Mouse (Mus musculus): ENCODE data around the gene Rspo3. TPM values are rescaled to one million over a fixed set of nuclear protein-coding genes. Genes with fewer than 3 reads are reported as not detected.

Gene Rspo3
- 1.4 and 1.5 TPM in 2 replicates for polyA plus RNA-seq (2012; rRNA removed)

DNA sequence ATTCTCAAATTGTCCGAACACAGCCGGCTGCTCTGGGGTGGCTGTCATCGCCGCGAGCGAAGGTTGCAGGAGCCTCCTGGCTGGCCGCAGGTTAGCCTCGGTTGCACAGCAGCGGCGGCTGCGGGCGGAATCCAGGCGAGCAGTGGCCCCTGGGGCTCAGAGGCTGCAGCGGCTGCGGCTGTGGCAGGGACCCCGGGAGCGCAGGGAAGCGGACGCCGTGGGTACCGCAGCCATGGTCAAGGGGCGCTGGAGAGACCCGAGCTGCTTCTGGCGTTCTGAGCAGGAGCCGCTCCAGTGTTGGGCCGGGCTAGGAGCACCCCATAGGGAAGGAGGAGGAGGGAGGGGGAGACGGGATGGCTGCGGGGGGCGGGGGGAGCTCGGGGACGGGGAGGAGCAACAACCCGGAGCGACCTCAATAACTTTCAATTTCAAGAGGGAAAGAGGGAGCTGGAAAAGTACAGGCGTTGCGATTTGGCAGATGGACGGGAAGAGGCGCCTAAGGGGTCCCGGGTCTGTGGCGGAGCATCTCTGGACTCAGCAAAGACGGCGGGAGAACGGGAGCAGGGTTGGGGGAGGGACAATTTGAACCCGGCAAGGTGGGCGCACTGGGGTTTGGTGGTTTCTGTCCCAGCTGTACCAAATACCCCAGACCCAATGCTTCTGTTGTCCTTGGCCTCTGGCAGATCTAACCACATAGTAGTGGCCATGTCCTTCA, at the start of gene Rspo3:
Gene Rspo3 (minus strand): TSS at position 322 of the 715 bp plus-strand sequence.
- H3K4me1 ChIP-seq (ENCODE audit: control insufficient read depth, insufficient read depth, insufficient read length, low read length): no peaks in the 10 kb centered on the region
- H3K27me3 ChIP-seq (ENCODE audit: control insufficient read depth, insufficient read depth, low read length): peaks cover 31% of the 10 kb centered on the region
- TF ChIP-seq CTCF (IDR thresholded peaks at IDR 0.05; ENCODE audit: extremely low read depth, insufficient read length, insufficient replicate concordance, low read depth, low read length): no peak
- TF ChIP-seq POLR2A (IDR thresholded peaks at IDR 0.05; ENCODE audit: low read depth, low read length): no peak
- H3K27ac ChIP-seq (ENCODE audit: insufficient read depth, low read depth, low read length): 0 out of 2 replicates have a peak within 1 kb of the TSS, but pooled peaks have one; percentile 4
- H3K36me3 ChIP-seq (ENCODE audit: control insufficient read depth, insufficient read depth, low read length): no peaks in the 10 kb centered on the region
- WGBS: 2% methylated on average over 44 of the region's 44 CpGs
- peak within 1 kb of the TSS; percentile 66 for H3K4me3 ChIP-seq (ENCODE audit: low read depth, low read length)

DNA sequence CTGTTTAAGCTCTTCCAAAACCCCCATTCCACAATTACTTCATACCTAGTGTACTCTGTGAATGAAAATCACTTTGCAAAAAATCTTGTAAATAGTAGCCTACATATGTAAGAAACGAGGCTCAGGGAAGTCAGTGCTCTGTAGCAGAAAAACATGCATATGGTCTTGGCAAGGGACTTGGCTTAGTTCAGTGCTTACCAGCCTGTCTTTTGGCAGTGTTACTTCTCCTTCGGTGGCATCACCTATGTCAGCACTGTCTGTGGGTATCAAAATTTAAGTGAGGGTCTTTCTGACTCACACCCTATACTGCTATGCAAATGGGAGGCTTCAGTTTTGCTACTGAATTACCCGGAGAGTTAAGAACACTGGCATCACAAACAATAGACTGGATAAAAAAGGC, 46.3 kb upstream of the Rspo3 start:
- no peak overlapping the region for H3K4me3 ChIP-seq (ENCODE audit: low read depth, low read length)
- no peaks in the 10 kb centered on the region for H3K36me3 ChIP-seq (ENCODE audit: control insufficient read depth, insufficient read depth, low read length)
- 62% methylated on average over 3 of the region's 3 CpGs for WGBS
- H3K27ac ChIP-seq (ENCODE audit: insufficient read depth, low read depth, low read length): no peak overlapping the region
- TF ChIP-seq CTCF (IDR thresholded peaks at IDR 0.05; ENCODE audit: extremely low read depth, insufficient read length, insufficient replicate concordance, low read depth, low read length): no peak
- no peak for TF ChIP-seq POLR2A (IDR thresholded peaks at IDR 0.05; ENCODE audit: low read depth, low read length)
- H3K27me3 ChIP-seq (ENCODE audit: control insufficient read depth, insufficient read depth, low read length): no peaks in the 10 kb centered on the region
- H3K4me1 ChIP-seq (ENCODE audit: control insufficient read depth, insufficient read depth, insufficient read length, low read length): no peaks in the 10 kb centered on the region

- TF ChIP-seq CTCF (IDR thresholded peaks at IDR 0.05; ENCODE audit: extremely low read depth, insufficient read length, insufficient replicate concordance, low read depth, low read length): no peak
- TF ChIP-seq POLR2A (IDR thresholded peaks at IDR 0.05; ENCODE audit: low read depth, low read length): no peak
- H3K4me1 ChIP-seq (ENCODE audit: control insufficient read depth, insufficient read depth, insufficient read length, low read length): no peaks in the 10 kb centered on the region
- H3K4me3 ChIP-seq (ENCODE audit: low read depth, low read length): no peak overlapping the region
- no peak overlapping the region for H3K27ac ChIP-seq (ENCODE audit: insufficient read depth, low read depth, low read length)
- WGBS: 73% methylated on average over 3 of the region's 3 CpGs
- no peaks in the 10 kb centered on the region for H3K27me3 ChIP-seq (ENCODE audit: control insufficient read depth, insufficient read depth, low read length)
- no peaks in the 10 kb centered on the region for H3K36me3 ChIP-seq (ENCODE audit: control insufficient read depth, insufficient read depth, low read length)
Observed at GRCm38 (mm10) chr10:29581476-29581875, 45.8 kb upstream of the Rspo3 start.

- Histone ChIP-seq H3K27ac (ENCODE audit: insufficient read depth, low read depth, low read length) (no peak overlapping the region), H3K27me3 (ENCODE audit: control insufficient read depth, insufficient read depth, low read length) (no peaks in the 10 kb centered on the region), H3K4me3 (ENCODE audit: low read depth, low read length) (no peak overlapping the region), H3K4me1 (ENCODE audit: control insufficient read depth, insufficient read depth, insufficient read length, low read length) (no peaks in the 10 kb centered on the region), H3K36me3 (ENCODE audit: control insufficient read depth, insufficient read depth, low read length) (no peaks in the 10 kb centered on the region)
- 47% methylated on average over 2 of the region's 2 CpGs for WGBS
- TF ChIP-seq CTCF (IDR thresholded peaks at IDR 0.05; ENCODE audit: extremely low read depth, insufficient read length, insufficient replicate concordance, low read depth, low read length) (no peak), POLR2A (IDR thresholded peaks at IDR 0.05; ENCODE audit: low read depth, low read length) (no peak)
Observed at GRCm38 (mm10) chr10:29555983-29556382, 20.3 kb upstream of the Rspo3 start.

GRCm38 (mm10) chr10:29554365-29554764, 18.7 kb upstream of the Rspo3 start:
- no peaks in the 10 kb centered on the region for H3K4me1 ChIP-seq (ENCODE audit: control insufficient read depth, insufficient read depth, insufficient read length, low read length)
- no peak overlapping the region for H3K27ac ChIP-seq (ENCODE audit: insufficient read depth, low read depth, low read length)
- no peak overlapping the region for H3K4me3 ChIP-seq (ENCODE audit: low read depth, low read length)
- whole genome bisulfite sequencing: 31% methylated on average over 2 of the region's 2 CpGs
- H3K36me3 ChIP-seq (ENCODE audit: control insufficient read depth, insufficient read depth, low read length): no peaks in the 10 kb centered on the region
- no peaks in the 10 kb centered on the region for H3K27me3 ChIP-seq (ENCODE audit: control insufficient read depth, insufficient read depth, low read length)
- TF ChIP-seq POLR2A (IDR thresholded peaks at IDR 0.05; ENCODE audit: low read depth, low read length) (no peak), CTCF (IDR thresholded peaks at IDR 0.05; ENCODE audit: extremely low read depth, insufficient read length, insufficient replicate concordance, low read depth, low read length) (no peak)

DNA sequence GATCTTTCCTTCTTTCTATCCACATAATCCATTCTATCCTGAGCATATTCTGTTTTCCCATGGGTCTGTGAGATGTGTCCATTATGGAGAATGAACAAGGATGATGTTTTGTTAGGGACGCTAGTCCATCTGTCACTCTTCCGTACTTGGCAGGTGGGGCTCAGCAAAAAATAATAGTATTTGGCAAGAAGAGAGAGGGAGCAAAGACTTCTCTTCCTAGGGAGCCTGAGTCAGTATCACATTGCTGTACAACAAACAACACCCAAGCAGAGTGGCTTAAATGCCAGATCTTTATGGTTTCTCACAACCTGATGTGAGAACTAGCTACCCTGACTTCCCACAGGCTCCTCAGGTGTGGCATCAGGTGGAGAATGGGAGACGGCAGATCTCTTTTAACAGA, 7.3 kb upstream of the Rspo3 start:
- H3K27me3 ChIP-seq (ENCODE audit: control insufficient read depth, insufficient read depth, low read length): no peaks in the 10 kb centered on the region
- no peak overlapping the region for H3K27ac ChIP-seq (ENCODE audit: insufficient read depth, low read depth, low read length)
- H3K4me3 ChIP-seq (ENCODE audit: low read depth, low read length): no peak overlapping the region
- H3K36me3 ChIP-seq (ENCODE audit: control insufficient read depth, insufficient read depth, low read length): no peaks in the 10 kb centered on the region
- 85% methylated on average over 3 of the region's 3 CpGs for WGBS
- no peaks in the 10 kb centered on the region for H3K4me1 ChIP-seq (ENCODE audit: control insufficient read depth, insufficient read depth, insufficient read length, low read length)
- TF ChIP-seq POLR2A (IDR thresholded peaks at IDR 0.05; ENCODE audit: low read depth, low read length) (no peak), CTCF (IDR thresholded peaks at IDR 0.05; ENCODE audit: extremely low read depth, insufficient read length, insufficient replicate concordance, low read depth, low read length) (no peak)

DNA sequence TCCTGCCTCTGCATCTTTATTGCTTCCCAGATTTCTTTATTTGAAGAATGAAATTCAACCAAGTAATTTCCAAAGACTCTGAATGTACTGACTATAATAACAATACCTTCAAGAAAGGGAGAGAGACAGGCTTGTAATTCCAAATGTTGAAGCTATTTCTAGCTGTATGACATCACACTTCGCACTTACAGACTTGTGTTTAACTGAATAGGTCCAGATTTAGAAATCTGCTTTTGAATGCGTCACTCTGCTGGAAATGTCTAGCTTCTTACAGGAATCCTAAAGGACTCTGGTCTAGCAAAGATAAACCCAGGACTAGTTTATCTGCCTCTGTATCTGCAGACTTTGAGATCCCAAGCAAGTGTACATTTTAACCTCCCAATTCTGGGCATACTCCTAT, 3.8 kb upstream of the Rspo3 start:
- H3K27ac ChIP-seq (ENCODE audit: insufficient read depth, low read depth, low read length): no peak overlapping the region
- no peaks in the 10 kb centered on the region for H3K4me1 ChIP-seq (ENCODE audit: control insufficient read depth, insufficient read depth, insufficient read length, low read length)
- peaks cover 13% of the 10 kb centered on the region for H3K27me3 ChIP-seq (ENCODE audit: control insufficient read depth, insufficient read depth, low read length)
- no peaks in the 10 kb centered on the region for H3K36me3 ChIP-seq (ENCODE audit: control insufficient read depth, insufficient read depth, low read length)
- WGBS: 73% methylated on average over 2 of the region's 2 CpGs
- no peak overlapping the region for H3K4me3 ChIP-seq (ENCODE audit: low read depth, low read length)
- TF ChIP-seq POLR2A (IDR thresholded peaks at IDR 0.05; ENCODE audit: low read depth, low read length) (no peak), CTCF (IDR thresholded peaks at IDR 0.05; ENCODE audit: extremely low read depth, insufficient read length, insufficient replicate concordance, low read depth, low read length) (no peak)

Measured in small intestine, adult 2 months (tissue).